Mouse (Mus musculus) C2C12 (cell line): ENCODE measurements around the gene Slc7a1.

ENCODE experiments used
- CEBPB ChIP-seq: IDR thresholded peaks from one replicate; pipeline ENCODE4 v1.6.1; 2011; ENCODE audit warnings: low read depth, mild to moderate bottlenecking, control low read depth, moderate library complexity
- CTCF ChIP-seq: IDR thresholded peaks from one replicate; pipeline ENCODE4 v1.5.1; 2011; ENCODE audit not compliant: control insufficient read depth, insufficient read depth, insufficient read length
- FOSL1 ChIP-seq: IDR thresholded peaks from one replicate; pipeline ENCODE4 v1.8.0; 2011; ENCODE audit warnings: mild to moderate bottlenecking, low read length; ENCODE audit not compliant: poor library complexity, insufficient read depth, severe bottlenecking
- MAX ChIP-seq: IDR thresholded peaks from one replicate; pipeline ENCODE4 v1.6.1; 2011; ENCODE audit warnings: mild to moderate bottlenecking, control low read depth
- MYOD1 ChIP-seq: IDR thresholded peaks from one replicate; pipeline ENCODE4 v1.6.1; 2011; ENCODE audit warnings: low read depth; ENCODE audit not compliant: control insufficient read depth, insufficient read length
- MYOG ChIP-seq: IDR thresholded peaks from one replicate; pipeline ENCODE4 v1.6.1; 2011; ENCODE audit not compliant: control insufficient read depth, insufficient read length; ENCODE audit errors: extremely low read depth
- USF1 ChIP-seq: IDR thresholded peaks from one replicate; pipeline ENCODE4 v1.6.1; 2011; ENCODE audit warnings: low read depth, mild to moderate bottlenecking, control low read depth, moderate library complexity

DNA sequence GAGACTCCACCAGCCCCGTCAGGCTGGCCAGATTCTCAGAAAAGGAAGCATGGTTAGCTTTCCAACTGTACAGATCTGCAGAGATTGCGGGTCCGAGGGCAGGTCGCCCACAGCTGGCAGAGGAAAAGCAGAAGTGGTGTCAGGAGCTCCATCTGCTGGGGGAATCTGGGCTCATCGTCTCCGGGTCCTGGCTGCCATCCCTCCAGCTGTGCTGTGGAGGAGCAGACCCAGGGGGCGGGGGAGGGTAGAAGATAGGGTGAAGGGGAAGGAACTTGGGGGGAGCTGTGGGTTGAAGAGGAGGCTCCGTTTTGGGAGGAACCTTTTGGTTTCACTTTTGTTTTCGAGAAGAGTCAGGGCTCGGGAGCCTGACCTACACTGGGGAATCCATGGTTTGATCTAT is 88.9 kb downstream of the Slc7a1 start:
- TF ChIP-seq CTCF (peak; percentile 39), CEBPB (no peak), USF1 (no peak), MYOD1 (no peak), MAX (no peak), MYOG (no peak), FOSL1 (no peak)
